Mouse (Mus musculus) brown adipose tissue, adult 24 weeks (tissue): ENCODE results near the gene Agtpbp1. TPM values are rescaled to one million over a fixed set of nuclear protein-coding genes. Genes with fewer than 3 reads are reported as not detected.

Experiments used
- H3K27ac ChIP-seq: fragments of 200-500 bp; replicated peaks from 2 replicates; pipeline ENCODE4 v1.5.1; 2012; ENCODE audit warnings: low read depth, mild to moderate bottlenecking, low read length
- H3K4me1 ChIP-seq: fragments of 200-500 bp; 2 replicates; pipeline ENCODE4 v1.6.1; 2012; ENCODE audit warnings: low read length, mixed read lengths; ENCODE audit not compliant: control insufficient read depth, insufficient read depth, insufficient read length
- H3K4me3 ChIP-seq: fragments of 200-500 bp; 2 replicates; pipeline ENCODE4 v1.5.1; 2012; ENCODE audit warnings: low read depth, mild to moderate bottlenecking, low read length, moderate library complexity; ENCODE audit not compliant: insufficient read depth
- polyA plus RNA-seq: library from polyadenylated mRNA; stranded (reverse); fragments of >200 nt; gene quantifications from 2 replicates; pipeline ENCODE4 v1.2.4, GENCODE M21; 2012; ENCODE audit not compliant: missing spikeins, insufficient read depth, insufficient read length

Gene Agtpbp1
- polyA plus RNA-seq, 1 experiment, result 46.3 TPM

DNA sequence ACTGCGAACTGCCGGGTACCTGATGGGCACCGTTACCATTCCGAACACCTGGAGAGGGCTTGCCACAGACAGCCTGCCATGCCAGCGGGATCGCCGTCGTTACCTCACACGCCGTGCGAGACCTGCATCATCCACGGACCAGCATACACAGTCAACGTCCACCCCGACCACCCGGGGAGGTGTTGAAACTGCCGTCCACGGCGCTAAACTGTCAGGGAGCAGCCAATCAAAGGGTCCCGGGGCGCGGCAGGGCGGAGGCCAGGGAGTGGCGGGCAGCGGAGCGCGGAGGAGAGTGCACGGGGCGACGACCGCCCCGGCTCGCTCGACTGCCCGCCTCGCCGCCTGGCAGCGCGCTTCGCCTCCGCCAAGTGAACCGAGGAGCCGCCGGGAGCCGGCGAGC, 28.4 kb downstream of the Agtpbp1 start:
- H3K4me1 ChIP-seq, result peaks cover 6% of the 10 kb centered on the region
- peak overlapping the region; percentile 32; the same call in 1 of the 2 replicates for H3K27ac ChIP-seq

DNA sequence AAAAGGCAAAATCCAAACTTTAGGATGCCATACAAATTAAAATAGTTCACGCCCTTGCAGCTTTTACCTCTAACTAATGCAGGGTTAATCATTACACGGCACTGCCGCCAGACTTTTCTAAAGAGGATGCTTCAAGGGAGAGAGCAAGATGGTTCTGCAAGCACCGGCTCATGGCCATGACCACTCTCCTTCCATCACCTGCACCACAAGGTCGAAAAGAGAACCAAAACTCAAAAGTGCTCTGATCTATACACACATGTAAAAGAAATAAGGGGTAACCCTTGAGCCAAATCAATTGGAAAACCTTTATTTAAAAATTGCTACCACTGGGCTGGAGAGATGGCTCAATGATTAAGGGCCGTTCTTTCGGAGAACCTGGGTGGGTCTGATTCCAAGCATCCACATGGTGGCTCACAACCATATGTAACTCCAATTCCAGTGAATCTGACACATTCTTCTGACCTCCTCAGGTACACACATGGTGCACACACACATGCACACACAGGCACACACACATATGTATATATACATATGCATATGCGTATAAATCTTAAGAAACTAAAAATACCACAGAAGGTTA, 29.3 kb downstream of the Agtpbp1 start:
- H3K4me1 ChIP-seq, result peaks cover 6% of the 10 kb centered on the region
- H3K4me3 ChIP-seq, result no peak overlapping the region
- no peak overlapping the region for H3K27ac ChIP-seq

More for the DNA sequence above, 28.4 kb downstream of the Agtpbp1 start:
- peak overlapping the region; percentile 81 for H3K4me3 ChIP-seq

DNA sequence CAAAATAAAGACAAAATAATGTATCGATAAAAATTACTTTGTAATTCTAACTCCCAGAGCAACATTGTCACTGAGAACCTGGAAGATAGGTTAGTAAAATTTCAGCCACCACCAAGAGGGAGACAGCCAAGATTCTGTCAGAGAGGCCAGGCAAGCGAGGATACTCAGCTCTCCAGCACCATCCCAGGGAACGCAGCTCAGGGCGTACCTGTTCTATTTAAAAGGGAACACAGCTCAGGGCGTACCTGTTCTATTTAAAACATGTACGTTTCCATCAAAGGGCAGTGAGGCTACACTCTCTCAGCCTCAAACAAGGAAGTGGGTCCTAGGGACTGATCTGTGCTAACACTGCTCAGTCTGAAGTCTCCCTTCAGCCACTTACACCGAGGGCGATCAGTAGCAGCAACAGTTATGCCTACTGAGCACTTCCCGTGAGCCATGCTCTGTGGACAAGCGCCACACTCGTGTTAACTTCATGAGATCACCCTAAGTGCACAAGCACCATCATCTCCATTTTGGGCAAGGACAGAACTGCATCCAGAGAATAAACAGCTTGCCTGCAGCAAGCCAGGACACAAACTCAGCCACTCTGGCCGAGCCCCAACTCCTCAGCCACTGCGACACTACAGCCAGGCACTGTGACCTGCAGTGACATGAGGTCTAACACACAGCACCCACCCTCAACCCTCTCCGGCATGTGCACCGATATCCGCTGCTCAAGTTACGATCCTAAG, 30.1 kb downstream of the Agtpbp1 start:
- Histone ChIP-seq H3K4me3 (no peak overlapping the region), H3K27ac (no peak overlapping the region), H3K4me1 (peaks cover 6% of the 10 kb centered on the region)

DNA sequence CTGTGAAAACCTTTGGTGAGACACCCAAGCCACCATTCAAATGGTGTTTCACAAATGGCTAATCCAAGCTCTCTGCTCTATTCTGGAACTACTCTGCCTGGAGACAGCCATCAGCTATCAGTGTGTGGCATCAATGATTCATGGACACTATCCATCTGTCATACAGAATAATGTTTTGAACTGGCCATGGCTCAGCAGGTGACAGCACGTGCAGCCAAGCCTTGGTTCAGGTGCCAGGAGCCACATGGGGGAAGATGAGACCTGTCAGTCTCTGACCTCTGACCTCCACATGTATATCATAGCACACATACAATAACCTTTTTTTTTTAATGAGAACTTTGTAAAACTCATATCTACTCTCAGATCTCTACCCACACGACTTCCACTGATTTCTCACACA, 32.3 kb downstream of the Agtpbp1 start:
- no peak overlapping the region for H3K4me3 ChIP-seq
- peaks cover 11% of the 10 kb centered on the region for H3K4me1 ChIP-seq
- H3K27ac ChIP-seq, result no peak overlapping the region

DNA sequence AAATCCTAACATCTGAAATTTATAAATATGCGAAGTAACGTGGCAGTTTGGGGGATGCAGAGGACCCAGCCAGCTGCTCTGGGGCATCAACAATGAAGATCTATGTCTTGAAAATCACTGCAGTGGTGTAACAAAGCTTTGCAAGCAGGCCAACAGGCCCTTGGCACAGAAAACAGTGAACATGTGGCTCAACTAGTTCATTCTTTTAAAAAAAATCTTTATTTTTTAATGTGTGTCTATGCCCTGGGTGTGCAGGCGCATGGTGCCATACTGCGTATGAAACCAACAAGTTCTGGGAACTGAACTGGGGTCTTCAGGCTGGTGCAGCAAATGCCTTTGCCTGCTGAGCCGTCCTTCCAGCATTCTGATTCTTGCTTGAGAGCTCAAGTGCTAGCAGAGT, 32.7 kb downstream of the Agtpbp1 start:
- no peak overlapping the region for H3K4me3 ChIP-seq
- H3K27ac ChIP-seq, result no peak overlapping the region
- peaks cover 15% of the 10 kb centered on the region for H3K4me1 ChIP-seq

DNA sequence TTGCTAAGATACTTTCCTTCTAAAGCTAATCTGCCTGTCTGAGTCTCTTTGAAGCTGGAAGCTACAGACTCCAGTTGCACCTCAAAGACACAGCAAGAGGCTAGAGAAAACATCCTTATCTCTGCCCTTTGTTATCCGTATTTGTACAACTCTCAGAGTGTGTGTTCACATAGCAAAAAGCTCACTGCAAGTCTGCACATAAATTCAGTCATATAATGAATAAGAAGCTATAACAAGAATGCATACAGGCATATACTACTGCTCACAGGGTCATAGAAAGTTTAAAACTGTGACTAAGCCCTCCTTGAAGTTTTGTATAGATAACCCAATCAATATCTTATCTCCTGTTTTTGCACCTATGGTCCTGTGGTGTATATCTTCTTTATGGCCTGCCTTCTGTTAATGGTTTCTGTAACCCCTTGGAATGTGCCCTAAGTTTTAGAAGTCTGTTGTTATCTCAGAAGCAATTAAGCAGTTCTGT, 35.7 kb downstream of the Agtpbp1 start:
- Histone ChIP-seq H3K4me3 (no peak overlapping the region), H3K27ac (no peak overlapping the region), H3K4me1 (peaks cover 15% of the 10 kb centered on the region)

DNA sequence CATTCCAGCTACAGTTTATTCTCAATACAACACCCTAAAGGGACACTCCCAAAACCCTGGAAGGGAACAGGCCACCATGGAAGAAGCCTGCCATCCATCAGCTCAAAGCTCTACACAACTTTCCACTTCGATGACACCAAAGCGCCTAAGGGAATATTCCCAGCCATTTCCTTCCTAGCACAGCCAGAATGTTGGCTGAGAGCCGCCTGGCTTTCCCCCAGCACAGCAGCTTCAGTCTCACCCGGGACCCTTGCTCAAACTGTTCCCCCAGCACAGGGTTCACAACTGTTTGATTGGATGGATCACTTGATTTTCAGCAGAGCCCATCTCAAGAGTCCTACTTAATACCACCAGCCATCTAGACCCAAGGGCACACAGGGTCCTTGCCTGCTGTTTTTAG, 37.3 kb downstream of the Agtpbp1 start:
- no peak overlapping the region for H3K27ac ChIP-seq
- peaks cover 15% of the 10 kb centered on the region for H3K4me1 ChIP-seq
- no peak overlapping the region for H3K4me3 ChIP-seq

DNA sequence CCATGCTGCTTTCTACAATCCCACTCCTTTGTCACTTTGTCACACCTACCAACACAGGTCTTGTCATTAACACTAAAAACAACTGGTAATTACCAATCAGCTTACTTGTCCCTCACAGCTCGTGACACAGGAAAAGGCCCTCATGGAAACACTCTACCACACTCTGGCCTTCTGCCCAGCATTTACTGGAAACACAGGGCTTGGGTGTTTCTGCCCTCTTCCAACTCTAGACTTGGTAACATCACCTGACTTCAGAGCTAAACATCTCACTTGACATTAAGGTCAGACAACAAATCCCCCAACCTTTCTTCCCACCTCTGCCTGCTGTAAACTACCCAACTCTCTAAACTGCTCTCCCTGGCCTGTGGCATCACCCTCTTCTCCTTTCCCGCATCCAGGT, 37.9 kb downstream of the Agtpbp1 start:
- no peak overlapping the region for H3K4me3 ChIP-seq
- peaks cover 15% of the 10 kb centered on the region for H3K4me1 ChIP-seq
- H3K27ac ChIP-seq, result 0 out of 2 replicates have a peak overlapping the region, but pooled peaks have one; percentile 28

DNA sequence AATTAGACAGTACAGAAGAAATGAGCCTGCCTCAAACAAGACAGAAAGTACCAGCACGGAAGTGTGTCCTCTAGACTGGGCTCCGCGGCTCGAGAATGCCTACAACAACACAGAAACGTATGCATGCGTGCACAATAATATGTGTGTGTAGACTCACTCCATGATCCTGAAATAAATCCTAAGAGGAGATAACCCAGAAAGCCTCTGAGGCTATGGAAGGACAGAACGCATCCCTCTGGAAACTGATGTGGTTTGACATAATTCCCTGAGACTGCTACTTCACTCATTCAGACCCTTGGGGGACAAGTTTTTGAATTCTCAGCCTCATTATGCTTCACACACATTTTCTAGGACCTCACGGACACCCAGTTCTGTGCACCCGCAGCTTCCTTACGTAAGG, 42.6 kb downstream of the Agtpbp1 start:
- H3K4me3 ChIP-seq, result no peak overlapping the region
- no peak overlapping the region for H3K27ac ChIP-seq
- H3K4me1 ChIP-seq, result peaks cover 7% of the 10 kb centered on the region

DNA sequence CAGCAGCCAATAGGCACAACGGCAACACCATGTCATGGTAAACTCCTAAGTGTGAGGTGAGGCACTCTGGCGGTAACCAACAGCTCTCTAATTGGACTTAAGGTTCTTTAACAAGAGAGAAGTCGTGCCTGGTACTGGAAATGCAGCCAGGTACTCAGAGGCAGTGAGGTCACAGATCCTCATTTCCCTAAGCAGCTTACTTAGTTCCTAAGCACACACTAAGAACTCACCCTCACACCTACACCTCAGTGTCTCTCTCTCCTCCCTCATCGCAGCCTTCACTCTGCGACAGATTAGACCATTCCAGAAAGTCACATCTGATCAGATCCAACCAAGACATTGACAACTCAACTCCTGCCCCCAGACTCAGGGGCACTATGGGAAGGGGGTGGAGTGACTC, 45.0 kb downstream of the Agtpbp1 start:
- Histone ChIP-seq H3K27ac (no peak overlapping the region), H3K4me3 (no peak overlapping the region)

DNA sequence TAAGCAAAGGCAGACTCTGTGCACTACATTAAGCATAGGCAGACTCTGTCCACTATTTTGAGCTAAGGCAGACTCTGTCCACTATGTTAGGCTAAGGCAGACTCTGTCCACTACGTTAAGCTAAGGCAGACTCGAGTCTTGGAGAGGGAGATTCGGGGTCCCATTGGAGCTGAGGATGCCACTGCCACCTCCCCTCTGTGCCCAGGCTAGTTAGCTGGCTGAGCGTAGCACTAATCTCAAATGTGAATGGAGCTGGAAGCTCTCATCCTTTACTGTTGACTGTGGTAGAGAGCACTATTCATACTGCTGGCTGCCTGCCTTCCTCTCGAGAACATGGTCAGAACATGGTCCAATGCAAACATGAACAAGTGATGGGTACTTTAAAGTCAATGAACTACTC, 46.4 kb downstream of the Agtpbp1 start:
- Histone ChIP-seq H3K27ac (no peak overlapping the region), H3K4me1 (no peaks in the 10 kb centered on the region), H3K4me3 (no peak overlapping the region)

More for the DNA sequence above, 45.0 kb downstream of the Agtpbp1 start:
- no peaks in the 10 kb centered on the region for H3K4me1 ChIP-seq

DNA sequence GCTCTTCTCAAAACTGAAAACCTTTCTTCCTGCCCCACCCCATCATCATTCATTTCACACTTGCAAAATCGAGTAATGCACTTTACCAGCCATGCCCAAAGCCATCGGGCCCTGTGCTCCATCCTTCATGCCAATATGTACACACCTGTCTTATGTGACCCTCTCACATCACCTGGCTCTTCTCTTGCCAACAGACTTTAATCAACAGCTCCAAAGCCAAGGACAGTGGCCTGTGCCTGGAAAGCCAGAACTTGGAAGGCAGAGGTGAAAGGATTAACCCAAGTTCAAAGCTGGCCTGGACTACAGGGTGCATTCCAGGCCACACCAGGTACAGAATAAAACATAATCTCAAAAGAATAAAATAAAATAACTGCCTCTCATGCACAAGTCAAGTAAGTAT, 48.4 kb downstream of the Agtpbp1 start:
- Histone ChIP-seq H3K27ac (no peak overlapping the region), H3K4me1 (no peaks in the 10 kb centered on the region), H3K4me3 (no peak overlapping the region)

DNA sequence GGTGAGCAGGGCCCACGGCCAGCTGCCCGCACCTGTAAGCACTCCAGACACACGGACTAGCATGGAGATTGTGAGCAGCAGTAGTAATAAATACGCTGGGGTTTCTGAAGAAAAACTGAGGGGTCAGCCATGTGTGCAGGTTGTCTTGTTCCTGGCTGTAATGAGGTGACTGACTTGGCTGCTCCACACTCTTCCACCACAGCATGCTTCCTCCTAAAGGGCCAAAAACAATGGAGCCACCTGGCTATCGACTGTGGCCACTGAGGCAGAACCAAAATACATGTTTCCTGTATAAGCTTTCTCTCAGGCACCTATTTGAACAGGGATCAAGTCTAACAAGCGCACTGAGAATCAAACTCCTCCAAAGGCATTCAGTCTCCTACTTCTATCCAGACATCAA, 49.3 kb downstream of the Agtpbp1 start:
- Histone ChIP-seq H3K4me3 (no peak overlapping the region), H3K27ac (no peak overlapping the region), H3K4me1 (no peaks in the 10 kb centered on the region)

DNA sequence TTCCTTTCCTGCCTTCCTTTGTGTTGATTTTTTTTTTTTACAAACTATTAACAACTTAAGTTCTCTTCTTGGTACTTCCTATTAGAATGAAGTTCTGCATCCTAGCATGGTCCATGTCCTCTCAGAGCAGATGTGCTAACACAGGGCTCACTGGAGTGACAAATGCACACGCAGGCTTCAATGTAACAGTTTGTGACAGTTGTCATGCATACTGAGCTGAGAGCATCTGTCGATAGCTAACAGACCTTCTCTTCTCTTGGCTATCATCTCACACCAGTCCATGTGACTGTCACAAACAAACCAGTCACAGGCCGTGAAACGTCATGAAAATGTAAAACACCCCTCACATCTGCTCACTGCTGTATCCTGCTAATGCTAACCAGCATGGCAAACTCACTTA, 50.7 kb downstream of the Agtpbp1 start:
- H3K27ac ChIP-seq, result no peak overlapping the region
- no peak overlapping the region for H3K4me3 ChIP-seq
- no peaks in the 10 kb centered on the region for H3K4me1 ChIP-seq

DNA sequence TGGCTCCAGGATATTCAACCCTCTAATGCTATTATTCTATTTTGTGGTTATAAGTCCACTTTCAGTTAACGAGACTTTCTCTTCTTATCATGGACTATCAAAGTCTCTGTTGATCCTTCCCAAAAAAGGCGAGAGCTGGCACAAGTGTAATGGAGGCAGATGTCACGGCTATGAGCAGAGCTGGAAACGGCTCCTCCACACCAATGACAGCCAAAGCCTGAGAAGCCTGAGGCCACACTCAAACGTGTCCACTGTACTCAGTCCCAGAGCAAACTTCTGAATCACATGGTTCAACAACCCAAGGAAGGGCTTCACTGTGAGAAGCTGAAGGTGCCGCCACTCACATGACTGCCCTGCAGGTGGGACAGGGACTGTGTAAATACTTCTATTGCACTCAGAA, 51.7 kb downstream of the Agtpbp1 start:
- H3K4me1 ChIP-seq, result no peaks in the 10 kb centered on the region
- H3K27ac ChIP-seq, result no peak overlapping the region
- H3K4me3 ChIP-seq, result no peak overlapping the region

DNA sequence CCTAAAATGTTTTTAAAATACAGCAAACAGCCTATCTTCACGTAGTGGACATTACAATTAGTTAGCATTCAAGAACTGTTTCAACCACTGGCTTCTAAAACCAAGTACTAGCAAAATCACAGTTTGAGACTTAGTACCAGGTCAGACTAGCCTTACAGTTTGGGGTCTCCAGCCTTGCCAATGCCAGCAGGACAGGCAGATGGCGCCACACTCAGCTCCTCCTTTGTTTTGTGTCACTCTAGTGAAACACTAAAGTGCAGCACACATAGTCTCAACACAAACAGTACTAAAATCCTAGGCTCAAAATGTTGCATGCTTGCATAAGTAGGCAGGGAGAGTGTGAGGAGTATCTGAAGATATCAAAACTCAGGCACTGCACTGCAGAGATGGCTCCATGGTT, 53.8 kb downstream of the Agtpbp1 start:
- no peak overlapping the region for H3K4me3 ChIP-seq
- no peak overlapping the region for H3K27ac ChIP-seq
- H3K4me1 ChIP-seq, result no peaks in the 10 kb centered on the region
